Mouse (Mus musculus) lung, postnatal 0 days (tissue): ENCODE measurements around the gene Lrrc40. TPM values are rescaled to one million over a fixed set of nuclear protein-coding genes. Genes with fewer than 3 reads are reported as not detected.

ENCODE experiments used
- ATAC-seq: fragments of 200-750 bp; cut with Nextera tagmentation; 2 replicates; pipeline ENCODE4 v1.8.0; 2017; ENCODE audit warnings: moderate library complexity
- DNase-seq: peaks from one replicate; pipeline ENCODE4 v3.0.0-alpha.2; 2016; ENCODE audit warnings: low spot score
- H3K27ac ChIP-seq: fragments of 300-500 bp; sonication (generic); 2 replicates; pipeline ENCODE4 v1.5.1; 2014; ENCODE audit warnings: antibody characterized with exemption, mild to moderate bottlenecking, low read length, mixed read lengths
- H3K27me3 ChIP-seq: fragments of 300-500 bp; sonication (generic); replicated peaks from 2 replicates; pipeline ENCODE4 v1.6.1; 2014; ENCODE audit warnings: low read length, mixed read lengths; ENCODE audit not compliant: insufficient read depth
- H3K36me3 ChIP-seq: fragments of 300-500 bp; sonication (generic); 2 replicates; pipeline ENCODE4 v1.6.1; 2014; ENCODE audit warnings: low read length, mixed read lengths; ENCODE audit not compliant: insufficient read depth
- H3K4me1 ChIP-seq: fragments of 300-500 bp; sonication (generic); 2 replicates; pipeline ENCODE4 v1.6.1; 2014; ENCODE audit warnings: antibody characterized with exemption, low read depth, low read length, mixed read lengths; ENCODE audit not compliant: insufficient read depth
- H3K4me2 ChIP-seq: fragments of 300-500 bp; sonication (generic); replicated peaks from 2 replicates; pipeline ENCODE4 v1.6.1; 2014; ENCODE audit warnings: low read depth, mild to moderate bottlenecking, low read length, moderate library complexity, mixed read lengths
- H3K4me3 ChIP-seq: fragments of 300-500 bp; sonication (generic); 2 replicates; pipeline ENCODE4 v1.5.1; 2014; ENCODE audit warnings: low read depth, low read length
- H3K9ac ChIP-seq: fragments of 300-500 bp; sonication (generic); replicated peaks from 2 replicates; pipeline ENCODE4 v1.6.1; 2014; ENCODE audit warnings: low read depth, mild to moderate bottlenecking
- H3K9me3 ChIP-seq: fragments of 300-500 bp; sonication (generic); 2 replicates; pipeline ENCODE4 v1.6.1; 2016; ENCODE audit warnings: low read length, mixed read lengths
- CTCF ChIP-seq: IDR thresholded peaks from 2 replicates; pipeline ENCODE4 v1.5.1; 2016; ENCODE audit warnings: antibody characterized with exemption, mild to moderate bottlenecking
- EP300 ChIP-seq: IDR thresholded peaks from 2 replicates; pipeline ENCODE4 v1.6.1; 2016; ENCODE audit warnings: antibody characterized with exemption, mild to moderate bottlenecking, control low read depth
- WGBS: fragments of 180-500 bp; shearing (Covaris S2); extraction: QIAGEN DNeasy Blood & Tissue Kit; methylation state at CpG from one replicate; pipeline ENCODE4 v1.1.7; 2014; 5-methylcytosine and 5-hydroxymethylcytosine counted together
- polyA plus RNA-seq: library from polyadenylated mRNA; unstranded; fragments of >200 nt; fragmentation: Nextera tagmentation; extraction: Ambion mirVana; gene quantifications from 2 replicates; pipeline ENCODE4 v1.2.1, GENCODE M21; 2015

Gene Lrrc40
- polyA plus RNA-seq, 1 experiment from 2014 or later, result 15.1 TPM

DNA sequence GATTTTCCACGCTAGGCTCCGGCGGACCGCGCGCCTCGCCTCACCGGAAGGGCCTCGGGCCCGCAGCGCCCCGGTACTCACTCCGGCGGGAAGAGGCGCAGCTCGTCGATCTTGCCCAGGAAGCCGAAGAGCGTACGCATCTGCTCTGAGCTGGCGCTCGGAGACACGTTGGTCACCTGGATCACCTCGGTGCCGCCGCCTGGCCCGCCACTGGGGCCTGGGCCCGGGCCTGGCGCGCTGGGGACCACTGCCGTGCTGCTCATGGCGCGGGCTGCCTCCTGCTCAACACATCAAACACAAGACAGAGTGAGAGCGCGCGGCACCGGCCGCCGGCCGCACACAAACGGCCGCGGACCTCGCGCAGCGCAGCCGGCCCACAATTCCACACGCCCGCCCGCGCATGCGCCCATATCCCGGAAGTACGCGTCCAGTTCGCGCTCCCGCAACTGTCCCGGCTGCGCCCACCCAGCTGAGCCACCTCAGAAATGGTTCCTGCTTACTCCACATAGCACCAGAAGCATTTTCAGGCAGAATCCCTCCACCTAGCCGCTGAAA lies 5.0 kb upstream of the Lrrc40 start:
- peak overlapping the region; percentile 95 for H3K4me3 ChIP-seq
- no peaks in the 10 kb centered on the region; the same call in 1 of the 2 replicates for H3K4me1 ChIP-seq
- peak overlapping the region; percentile 97 for H3K27ac ChIP-seq
- H3K27me3 ChIP-seq, result no peaks in the 10 kb centered on the region
- DNase-seq (peak; percentile 94), ATAC-seq (peak; percentile 91)
- no peaks in the 10 kb centered on the region; the same call in 1 of the 2 replicates for H3K36me3 ChIP-seq
- under 1% methylated on average over 52 of the region's 61 CpGs for WGBS
- H3K9me3 ChIP-seq, result no peaks in the 10 kb centered on the region
- H3K4me2 ChIP-seq, result peak overlapping the region; percentile 69
- TF ChIP-seq CTCF (peak; percentile 35), EP300 (no peak)
- H3K9ac ChIP-seq, result peak overlapping the region; percentile 92

DNA sequence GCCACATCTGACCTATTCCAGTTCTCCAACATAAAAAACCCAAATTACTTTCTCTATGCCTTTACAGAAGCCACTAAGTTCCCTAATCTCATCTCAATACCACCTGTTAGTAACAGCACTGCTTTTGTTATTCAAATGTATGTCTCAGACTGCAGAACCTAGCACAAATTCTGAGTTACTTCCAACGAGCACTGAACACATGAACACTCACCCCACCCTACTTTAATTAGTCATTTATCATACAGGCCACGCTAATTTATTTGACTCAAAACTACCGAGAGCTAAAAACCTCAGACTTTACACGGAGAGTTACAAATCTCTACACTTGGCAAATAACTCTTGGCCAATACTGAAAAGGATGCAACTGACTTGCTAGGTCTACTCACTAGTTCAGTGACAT lies 4.4 kb upstream of the Lrrc40 start:
- Histone ChIP-seq H3K4me2 (peak overlapping the region; percentile 69), H3K9ac (peak overlapping the region; percentile 92), H3K27me3 (no peaks in the 10 kb centered on the region), H3K27ac (peak overlapping the region; percentile 97), H3K9me3 (no peaks in the 10 kb centered on the region), H3K4me3 (peak overlapping the region; percentile 95), H3K4me1 (no peaks in the 10 kb centered on the region; the same call in 1 of the 2 replicates), H3K36me3 (no peaks in the 10 kb centered on the region)
- ATAC-seq (no peak), DNase-seq (no peak)
- WGBS, result 5% methylated on average over 4 of the region's 4 CpGs
- TF ChIP-seq EP300 (no peak), CTCF (no peak)

DNA sequence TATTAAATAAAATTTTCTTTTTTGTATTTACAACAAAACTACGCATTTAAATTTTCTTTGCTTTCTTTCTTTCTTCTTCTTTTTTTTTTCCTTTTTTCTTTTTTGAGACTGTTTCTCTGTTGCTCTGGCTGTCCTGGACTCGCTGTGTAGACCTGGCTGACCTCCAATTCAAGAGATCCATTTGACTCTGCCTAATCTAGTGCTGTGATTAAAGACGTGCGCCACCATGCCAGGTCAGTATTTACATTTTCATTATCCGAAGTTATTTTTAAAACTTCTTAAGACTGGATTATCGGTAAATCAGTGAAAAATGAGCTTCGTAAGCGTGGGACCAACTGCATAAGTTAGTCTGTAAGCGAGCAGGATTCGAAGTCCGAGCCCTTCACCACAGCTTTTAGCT lies 596 bp upstream of the Lrrc40 start:
- TF ChIP-seq CTCF, result no peak
- no peak for TF ChIP-seq EP300
- Histone ChIP-seq H3K27me3 (no peaks in the 10 kb centered on the region), H3K4me3 (peak overlapping the region; percentile 92), H3K4me1 (no peaks in the 10 kb centered on the region; the same call in 1 of the 2 replicates), H3K9me3 (no peaks in the 10 kb centered on the region), H3K9ac (peak overlapping the region; percentile 95), H3K27ac (peak overlapping the region; percentile 96), H3K4me2 (peak overlapping the region; percentile 83), H3K36me3 (no peaks in the 10 kb centered on the region)
- whole genome bisulfite sequencing, result 1% methylated on average over 11 of the region's 11 CpGs
- peak; percentile 57 for DNase-seq
- no peak for ATAC-seq

DNA sequence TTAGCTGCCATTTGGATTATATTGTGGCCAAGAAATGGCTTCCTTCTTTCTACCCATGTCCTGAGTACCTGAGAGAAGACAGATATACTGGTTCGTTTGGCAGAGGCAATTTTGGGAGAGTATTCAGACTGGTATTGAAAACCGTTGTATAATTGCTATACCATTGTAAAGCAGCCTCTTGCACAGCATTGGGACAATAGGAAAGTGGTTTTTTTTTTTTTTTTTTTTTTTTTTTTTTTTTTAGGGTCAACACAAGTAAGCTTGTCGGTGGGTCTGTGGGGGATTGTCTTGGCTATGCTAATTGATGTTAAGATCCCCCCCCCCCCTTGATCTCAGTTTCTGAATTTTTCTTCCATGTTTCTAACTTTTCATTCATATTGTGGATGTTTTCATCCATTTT lies 1.6 kb downstream of the Lrrc40 start:
- Histone ChIP-seq H3K4me2 (no peak overlapping the region), H3K4me1 (no peaks in the 10 kb centered on the region; the same call in 1 of the 2 replicates)
- TF ChIP-seq CTCF, result no peak
- TF ChIP-seq EP300, result no peak

DNA sequence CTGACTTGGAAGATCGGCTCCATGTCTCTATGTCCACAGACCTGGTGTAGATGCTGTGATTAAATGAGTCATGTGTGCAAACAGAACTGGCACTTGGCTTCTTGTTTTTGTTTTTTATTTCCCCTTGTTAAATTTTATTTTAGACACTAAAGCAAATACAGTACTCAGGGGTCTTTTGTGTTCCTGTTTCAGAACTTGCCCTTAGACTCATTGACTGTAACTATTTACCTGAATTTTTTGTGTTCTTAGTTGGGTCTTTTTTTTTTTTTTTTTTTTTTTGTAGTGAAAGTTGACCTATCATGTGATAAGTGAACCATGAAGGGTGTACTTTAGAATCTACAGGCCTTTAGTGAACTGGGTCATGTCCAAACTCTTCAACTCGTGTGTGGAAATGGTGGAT lies 4.3 kb downstream of the Lrrc40 start:
- Histone ChIP-seq H3K4me3 (no peak overlapping the region), H3K36me3 (no peaks in the 10 kb centered on the region), H3K9me3 (no peaks in the 10 kb centered on the region), H3K4me2 (no peak overlapping the region), H3K9ac (no peak overlapping the region), H3K4me1 (no peaks in the 10 kb centered on the region), H3K27me3 (no peaks in the 10 kb centered on the region), H3K27ac (no peak overlapping the region)
- no peak for TF ChIP-seq EP300
- TF ChIP-seq CTCF, result no peak
- no peak for DNase-seq
- 57% methylated on average over 2 of the region's 2 CpGs for WGBS
- no peak for ATAC-seq

More for the DNA sequence above, 1.6 kb downstream of the Lrrc40 start:
- ATAC-seq (no peak), DNase-seq (no peak)
- 78% methylated on average over 3 of the region's 3 CpGs for WGBS
- no peaks in the 10 kb centered on the region for H3K9me3 ChIP-seq
- H3K27me3 ChIP-seq, result no peaks in the 10 kb centered on the region
- H3K4me3 ChIP-seq, result no peak overlapping the region
- no peaks in the 10 kb centered on the region for H3K36me3 ChIP-seq
- no peak overlapping the region for H3K27ac ChIP-seq
- no peak overlapping the region for H3K9ac ChIP-seq

DNA sequence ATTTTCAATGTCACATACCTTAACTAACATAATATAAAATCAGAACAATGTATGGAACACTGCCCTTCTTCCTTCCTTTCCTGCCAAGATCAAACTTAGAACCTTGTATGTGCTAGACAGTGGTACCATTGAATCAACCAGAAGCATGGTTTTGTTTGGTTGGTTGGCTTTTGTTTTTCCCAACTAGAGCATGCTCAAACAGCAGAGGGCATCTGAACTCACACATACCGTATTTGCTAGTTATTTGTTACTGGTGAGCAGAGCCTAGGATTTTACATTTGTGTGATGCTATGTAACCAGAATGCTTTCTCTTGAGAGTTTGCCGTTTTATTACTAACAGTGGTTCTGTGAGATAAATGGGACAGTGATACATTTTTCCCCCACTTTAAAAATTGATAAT lies 13.0 kb downstream of the Lrrc40 start:
- Histone ChIP-seq H3K27ac (no peak overlapping the region), H3K36me3 (no peaks in the 10 kb centered on the region; the same call in 1 of the 2 replicates), H3K9ac (no peak overlapping the region), H3K9me3 (no peaks in the 10 kb centered on the region), H3K4me2 (no peak overlapping the region), H3K4me3 (no peak overlapping the region), H3K27me3 (no peaks in the 10 kb centered on the region), H3K4me1 (no peaks in the 10 kb centered on the region)
- TF ChIP-seq CTCF (no peak), EP300 (no peak)
- no peak for DNase-seq
- 83% methylated on average over 2 of the region's 2 CpGs for WGBS
- ATAC-seq, result no peak
